Comparison of ENCODE assay signal across 15 mouse cellular contexts in the genomic region with DNA sequence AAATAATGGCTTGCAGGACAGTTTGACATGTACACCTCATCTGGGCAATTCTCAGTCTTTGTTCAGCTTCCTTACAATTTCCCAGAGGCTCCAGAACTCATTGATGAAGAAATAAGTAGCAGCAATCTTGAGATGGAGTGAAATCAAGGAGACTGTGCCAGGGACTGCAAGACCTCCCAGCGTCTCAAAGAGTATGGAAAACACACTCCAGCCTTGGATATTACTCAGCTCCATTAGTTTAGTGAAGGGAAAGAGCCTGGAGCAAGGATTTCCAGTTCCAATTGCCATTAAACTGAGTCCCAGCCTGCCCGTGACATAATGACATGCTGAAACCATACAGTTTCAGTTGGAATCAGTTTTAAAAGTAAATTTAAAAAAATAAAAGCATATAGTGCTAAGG.
"Had no signal": no experiment of that assay in that cellular context is flagged by ENCODE, and none has a peak within 500 bp of the region (broad histone marks: within the 10 kb centered on the region; RNA-seq: fewer than 3 reads in every experiment).

No protein-coding gene starts in this region.

- H3K4me3 ChIP-seq: left cerebral cortex, adult 2 months; liver, embryonic 15.5 days; megakaryocyte, embryonic 14.5 days; midbrain, embryonic 12.5 days; neural tube, embryonic 13.5 days had no signal

- H3K9me3 ChIP-seq: liver, embryonic 15.5 days; megakaryocyte, embryonic 14.5 days; midbrain, embryonic 12.5 days; neural tube, embryonic 13.5 days had no signal

- ATAC-seq: midbrain, embryonic 16.5 days had no signal

- H3K4me2 ChIP-seq: liver, embryonic 11.5 days; liver, embryonic 15.5 days; midbrain, embryonic 12.5 days; neural tube, embryonic 13.5 days had no signal

- DNase-seq: kidney, adult 11 months; kidney, postnatal 10 days; retina, postnatal 1 day; right cerebral cortex, postnatal 4 days; spleen, adult 18-20 months; thymus, adult 18-20 months; thymus, postnatal 14 days had no signal

- H3K27me3 ChIP-seq: liver, embryonic 15.5 days; megakaryocyte, embryonic 14.5 days; midbrain, embryonic 12.5 days; neural tube, embryonic 13.5 days had no signal

- H3K27ac ChIP-seq: left cerebral cortex, adult 2 months; liver, embryonic 15.5 days; macrophage; midbrain, embryonic 12.5 days; neural tube, embryonic 13.5 days had no signal

- H3K36me3 ChIP-seq: liver, embryonic 15.5 days; midbrain, embryonic 12.5 days; neural tube, embryonic 13.5 days had no signal

- H3K9ac ChIP-seq: liver, embryonic 15.5 days; midbrain, embryonic 12.5 days; neural tube, embryonic 13.5 days had no signal

- H3K4me1 ChIP-seq: liver, embryonic 15.5 days; megakaryocyte, embryonic 14.5 days; midbrain, embryonic 12.5 days; neural tube, embryonic 13.5 days had no signal
